Mouse (Mus musculus) subcutaneous adipose tissue, adult 2 months (tissue): ENCODE data around the gene Spata31d1d. TPM values are rescaled to one million over a fixed set of nuclear protein-coding genes. Genes with fewer than 3 reads are reported as not detected.

Experiments
- polyA plus RNA-seq: library from polyadenylated mRNA; depleted of rRNA; stranded (reverse); fragments of >200 nt; gene quantifications from 2 replicates; pipeline ENCODE4 v1.2.3, GENCODE M21; 2012; ENCODE audit warnings: low replicate concordance; rRNA removed

Gene Spata31d1d
- polyA plus RNA-seq: not detected in 2 replicates

DNA sequence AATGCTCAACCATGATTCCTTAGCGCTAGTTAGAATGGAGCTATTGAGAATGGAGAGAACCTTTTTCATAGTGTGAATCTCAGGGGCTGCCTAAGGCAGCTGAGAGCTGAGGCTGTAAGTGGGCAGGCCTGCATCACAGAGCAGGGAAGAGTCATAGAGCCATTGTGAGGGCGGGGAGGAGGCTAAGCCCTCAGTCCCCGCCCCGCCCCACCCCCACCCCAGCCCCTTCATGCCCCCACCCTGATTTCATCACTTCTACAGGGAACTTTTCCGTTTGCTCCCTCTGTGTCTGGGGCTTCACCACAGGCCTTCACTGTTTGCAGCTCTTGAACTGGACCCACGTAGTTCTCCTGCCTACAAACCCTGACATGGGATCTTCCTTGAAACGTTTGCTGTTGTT, at the start of gene Spata31d1d:
Spata31d1d (minus strand) TSS at position 101 of the 400 bp plus-strand sequence.

DNA sequence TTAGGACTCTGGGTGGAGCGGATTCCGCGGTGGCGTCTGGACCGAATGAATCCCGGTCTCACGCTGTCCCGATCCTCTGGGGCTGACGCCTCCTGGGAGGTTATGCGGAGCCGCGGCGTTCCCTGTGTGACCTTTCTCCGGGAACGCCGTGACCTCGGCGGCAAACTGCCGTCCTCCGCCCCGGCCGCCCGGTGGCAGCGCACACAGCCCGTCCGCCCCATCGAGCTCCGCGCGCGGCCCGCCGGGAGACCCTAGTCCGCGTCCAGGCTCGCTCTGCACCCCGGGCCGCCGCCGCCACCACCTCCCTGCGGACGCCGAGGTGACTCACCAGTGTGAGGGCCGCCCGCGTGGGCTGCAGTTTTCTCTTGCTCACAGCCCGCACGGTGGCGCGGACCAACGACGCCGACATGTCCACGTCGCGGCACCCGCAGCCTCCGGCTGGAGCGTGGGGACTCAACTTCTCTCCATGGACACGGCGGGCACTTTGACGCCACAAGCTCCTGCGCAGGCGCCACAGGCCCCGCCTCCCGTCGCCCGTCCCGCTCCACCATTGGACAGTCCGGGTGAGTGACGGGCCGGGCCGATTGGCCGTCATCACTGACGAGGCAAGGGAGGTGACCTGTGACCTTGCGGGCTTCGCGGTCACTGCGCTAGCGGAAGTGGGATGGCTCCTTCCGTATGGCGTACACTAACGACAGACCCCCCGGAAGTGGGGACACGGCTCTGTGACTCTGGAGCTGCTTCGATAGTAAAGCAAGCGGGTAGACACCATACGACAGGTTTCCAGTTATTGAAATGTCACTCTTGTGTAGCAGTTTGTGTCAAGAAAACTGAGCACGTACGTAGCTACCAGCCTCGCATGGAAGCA, 38.0 kb upstream of the Spata31d1d start, which contains the start of gene Isca1:
Isca1 (minus strand) TSS at position 515 of the 868 bp plus-strand sequence.

GRCm38 (mm10) chr13:59746711-59747110, 15.2 kb upstream of the Spata31d1d start, which contains the start of gene 1700014D04Rik:
TSS of gene 1700014D04Rik (minus strand) at chr13:59746752.

GRCm38 (mm10) chr13:59711984-59712383, 19.6 kb downstream of the Spata31d1d start, which contains the start of gene Spata31d1b:
TSS of gene Spata31d1b (plus strand) at chr13:59712284.

GRCm38 (mm10) chr13:59710230-59710629, 21.3 kb downstream of the Spata31d1d start, which contains the start of gene Spata31d1a:
TSS of gene Spata31d1a (minus strand) at chr13:59710330.

DNA sequence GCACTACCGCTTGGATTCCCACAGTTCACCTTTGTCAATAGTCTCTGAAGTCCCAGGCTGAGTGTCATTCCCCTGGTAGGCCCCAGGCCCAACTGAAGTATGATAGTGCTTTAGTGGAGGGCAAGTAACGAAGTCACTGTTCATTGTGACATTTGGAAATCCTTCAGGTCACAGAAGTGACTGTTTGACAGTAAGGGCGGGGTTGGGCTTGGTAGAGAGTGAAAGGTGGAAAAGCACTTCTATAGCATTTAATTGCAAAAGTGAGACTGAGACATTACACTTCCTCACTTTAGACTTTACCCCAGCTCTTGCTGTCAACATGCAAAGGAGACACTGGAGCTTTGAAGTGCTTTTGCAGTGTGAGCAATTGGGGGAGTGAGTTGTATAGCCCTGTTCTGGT, 37.5 kb downstream of the Spata31d1d start, which contains the start of gene 4921517D22Rik:
4921517D22Rik (minus strand) TSS at position 101 of the 400 bp plus-strand sequence.

Other genes with a start within 250 kb of the Spata31d1d start
- 12.0 and 12.8 TPM in 2 replicates for gene Agtpbp1, start 146.5 kb downstream of the Spata31d1d start, polyA plus RNA-seq
- gene Naa35, start 146.5 kb downstream of the Spata31d1d start, polyA plus RNA-seq: 30.7 and 41.2 TPM in 2 replicates
- gene Golm1, start 55.9 kb downstream of the Spata31d1d start, polyA plus RNA-seq: 7.3 and 14.4 TPM in 2 replicates
- not detected in 2 replicates for gene 4921517D22Rik, start 37.6 kb downstream of the Spata31d1d start, polyA plus RNA-seq
- gene Spata31d1a, start 21.4 kb downstream of the Spata31d1d start, polyA plus RNA-seq: not detected in 2 replicates
- gene Spata31d1b, start 19.5 kb downstream of the Spata31d1d start, polyA plus RNA-seq: not detected in 2 replicates
- not detected in 2 replicates for gene 1700014D04Rik, start 15.0 kb upstream of the Spata31d1d start, polyA plus RNA-seq
- 142 and 167 TPM in 2 replicates for gene Isca1, start 38.1 kb upstream of the Spata31d1d start, polyA plus RNA-seq
- not detected in 2 replicates for gene Gm49354, start 50.5 kb upstream of the Spata31d1d start, polyA plus RNA-seq
- 20.1 and 28.4 TPM in 2 replicates for gene Tut7, start 91.4 kb upstream of the Spata31d1d start, polyA plus RNA-seq